Mouse (Mus musculus) liver, embryonic 14.5 days (tissue): Measurements from ENCODE around the gene Magi1.

ENCODE experiments used
- CTCF ChIP-seq: IDR thresholded peaks from 2 replicates; pipeline ENCODE4 v1.5.1; 2016; ENCODE audit warnings: antibody characterized with exemption, low read depth, control low read depth
- EP300 ChIP-seq: IDR thresholded peaks from 2 replicates; pipeline ENCODE4 v1.6.1; 2016; ENCODE audit warnings: antibody characterized with exemption, low read depth

DNA sequence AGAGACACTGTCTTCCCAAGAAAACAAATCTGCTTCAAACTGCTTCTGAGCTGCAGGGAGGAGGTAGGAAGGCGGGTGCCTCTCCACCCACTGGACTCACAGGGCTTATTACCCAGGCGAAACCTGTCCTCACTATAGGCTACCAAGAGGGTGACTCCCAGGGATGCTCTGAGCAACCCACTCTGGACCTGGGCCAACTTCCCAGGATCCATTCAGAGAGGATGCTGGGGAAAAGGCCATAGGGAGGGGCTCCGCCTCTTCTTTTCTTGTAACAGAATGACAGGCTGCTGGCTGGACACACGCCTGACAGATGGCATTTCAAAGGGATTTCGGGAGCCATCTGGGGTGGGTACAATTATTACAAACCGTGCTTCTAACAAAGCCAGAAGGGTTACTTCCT, 463.8 kb downstream of the Magi1 start:
- TF ChIP-seq CTCF = no peak
- no peak for TF ChIP-seq EP300
